Mouse (Mus musculus): Measurements from ENCODE around the gene Hmg20a.

- TF ChIP-seq GATA1 (IDR thresholded peaks at IDR 0.05; ENCODE audit: low read length) (no peak), TAL1 (IDR thresholded peaks at IDR 0.05; ENCODE audit: low read length) (no peak)
Observed at GRCm38 (mm10) chr9:56421991-56422390, 3.6 kb downstream of the Hmg20a start.
